In the genomic region with DNA sequence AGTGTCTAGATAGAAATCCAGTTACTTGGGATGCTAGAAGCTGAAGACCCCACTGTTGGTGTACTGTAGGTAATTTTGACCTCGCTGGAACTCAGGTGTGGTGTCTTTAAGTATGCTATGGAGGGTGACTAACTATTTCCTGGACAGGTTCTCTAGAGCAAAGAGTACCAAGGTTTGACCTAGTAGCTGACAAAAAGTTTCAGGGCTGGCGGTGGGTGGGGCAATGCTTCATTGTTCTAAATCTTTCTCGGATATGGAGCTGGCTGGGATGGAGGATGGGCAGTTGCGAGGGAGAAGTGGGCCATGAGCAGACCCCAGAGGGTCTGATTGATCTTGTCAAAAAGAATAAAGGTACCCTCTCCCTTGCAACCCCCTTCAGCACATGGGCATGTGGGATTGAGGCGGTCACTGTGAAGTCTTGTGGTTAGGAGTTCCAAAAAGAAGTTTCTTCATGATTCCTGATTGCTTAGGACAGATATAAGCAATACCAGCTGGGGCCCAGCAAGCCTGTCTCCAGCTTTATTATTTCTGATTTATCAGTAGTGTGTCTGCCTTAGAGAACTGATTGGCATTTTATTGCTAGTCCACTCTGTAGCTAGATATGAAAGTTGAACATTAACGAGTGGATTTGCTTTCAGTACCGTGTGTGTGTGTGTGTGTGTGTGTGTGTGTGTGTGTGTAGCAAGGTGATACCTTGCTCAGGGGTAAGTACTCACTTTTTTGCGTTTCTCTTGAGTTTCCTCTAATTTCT, we compare ENCODE assay signal across 13 mouse cellular contexts.
DNase-seq lines count a peak whose midpoint lies in the region; ATAC-seq and TF ChIP-seq lines count a peak whose summit lies in the region.
"Had no signal": no experiment of that assay in that cellular context is flagged by ENCODE, and none has a peak within 500 bp of the region (broad histone marks: within the 10 kb centered on the region; RNA-seq: fewer than 3 reads in every experiment).

No protein-coding gene starts in this region.

- peak overlapping the region; percentile 74; the same call in 1 of the 2 replicates for H3K27ac ChIP-seq in intestine, postnatal 0 days (ENCODE audit: low read depth, low read length)
- H3K27ac ChIP-seq in stomach, embryonic 16.5 days (ENCODE audit: low read length), result peak overlapping the region; percentile 80
- H3K27ac ChIP-seq: forebrain, embryonic 15.5 days; heart, embryonic 10.5 days; hindbrain, embryonic 13.5 days had no signal

- ATAC-seq in intestine, postnatal 0 days, result peak; percentile 87
- ATAC-seq in stomach, embryonic 16.5 days (ENCODE audit: insufficient read depth, low FRiP score), result peak; percentile 85
- ATAC-seq: forebrain, embryonic 15.5 days had no signal

- no peaks in the 10 kb centered on the region for H3K27me3 ChIP-seq in intestine, postnatal 0 days (replicated peaks; ENCODE audit: control insufficient read depth, insufficient read depth, low read length)
- no peaks in the 10 kb centered on the region for H3K27me3 ChIP-seq in stomach, embryonic 16.5 days (ENCODE audit: control insufficient read depth, insufficient read depth, low read length)
- H3K27me3 ChIP-seq: forebrain, embryonic 15.5 days; hindbrain, embryonic 13.5 days had no signal

- DNase-seq in heart, adult 11 months, result peak; percentile 77
- no peak for DNase-seq in heart, adult 8-10 months (ENCODE audit: low spot score)
- peak; percentile 19 for DNase-seq in forelimb bud, embryonic 11.5 days (ENCODE audit: low read depth, low spot score)
- no peak for DNase-seq in adrenal gland, adult 18-20 months (ENCODE audit: low spot score in 2 of 2)
- no peak for DNase-seq in liver
- no peak for DNase-seq in cerebellum, adult 11 months
- DNase-seq: adrenal gland, postnatal 14 days; gastrocnemius, postnatal 25 days had no signal

- TF ChIP-seq CTCF in intestine, postnatal 0 days (IDR thresholded peaks at IDR 0.05; ENCODE audit: low read depth), result no peak

- no peaks in the 10 kb centered on the region for H3K9me3 ChIP-seq in intestine, postnatal 0 days (ENCODE audit: control insufficient read depth)
- H3K9me3 ChIP-seq in stomach, embryonic 16.5 days (replicated peaks; ENCODE audit: control insufficient read depth, low read length), result no peaks in the 10 kb centered on the region
- H3K9me3 ChIP-seq: forebrain, embryonic 15.5 days; heart, embryonic 10.5 days; hindbrain, embryonic 13.5 days had no signal

- H3K4me1 ChIP-seq in intestine, postnatal 0 days (replicated peaks; ENCODE audit: control insufficient read depth, insufficient read depth, low read length), result peaks cover 11% of the 10 kb centered on the region; the same call in 1 of the 2 replicates
- 0 out of 2 replicates have a peak, but pooled peaks cover 4% of the 10 kb centered on the region for H3K4me1 ChIP-seq in stomach, embryonic 16.5 days (ENCODE audit: control insufficient read depth, insufficient read depth, low read length)
- H3K4me1 ChIP-seq: hindbrain, embryonic 13.5 days had no signal

- H3K4me2 ChIP-seq in intestine, postnatal 0 days (replicated peaks; ENCODE audit: low read depth), result peak overlapping the region; percentile 55
- H3K4me2 ChIP-seq in stomach, embryonic 16.5 days (ENCODE audit: low read depth, low read length), result no peak overlapping the region; the same call in none of the 2 replicates
- H3K4me2 ChIP-seq: forebrain, embryonic 15.5 days; hindbrain, embryonic 13.5 days had no signal

- no peak overlapping the region for H3K9ac ChIP-seq in intestine, postnatal 0 days (ENCODE audit: low read depth, low read length)
- no peak overlapping the region for H3K9ac ChIP-seq in stomach, embryonic 16.5 days (ENCODE audit: low read length)
- H3K9ac ChIP-seq: forebrain, embryonic 15.5 days; hindbrain, embryonic 13.5 days had no signal

- WGBS in intestine, postnatal 0 days, result 33% methylated on average over 8 of the region's 8 CpGs
- 64% methylated on average over 8 of the region's 8 CpGs for WGBS in stomach, embryonic 16.5 days

- peak overlapping the region; percentile 16; the same call in 1 of the 2 replicates for H3K4me3 ChIP-seq in intestine, postnatal 0 days (ENCODE audit: low read depth, low read length)
- H3K4me3 ChIP-seq in stomach, embryonic 16.5 days (replicated peaks; ENCODE audit: low read length), result no peak overlapping the region
- H3K4me3 ChIP-seq: forebrain, embryonic 15.5 days; heart, embryonic 10.5 days; hindbrain, embryonic 13.5 days had no signal

- no peaks in the 10 kb centered on the region for H3K36me3 ChIP-seq in intestine, postnatal 0 days (ENCODE audit: control insufficient read depth, insufficient read depth)
- H3K36me3 ChIP-seq in stomach, embryonic 16.5 days (ENCODE audit: control insufficient read depth, insufficient read depth, low read length), result no peaks in the 10 kb centered on the region
- H3K36me3 ChIP-seq: forebrain, embryonic 15.5 days; heart, embryonic 10.5 days; hindbrain, embryonic 13.5 days had no signal

Comparison
In these comparisons a context has a peak if more than half of its experiments do, and no peak if none do; other contexts are left out.
1. DNase-seq: peak in heart, adult 11 months (single experiment) and forelimb bud, embryonic 11.5 days (single experiment); none in heart, adult 8-10 months (single experiment), adrenal gland, adult 18-20 months (0 of 2), liver (single experiment) and cerebellum, adult 11 months (single experiment).